Mouse (Mus musculus) fat pad, adult 2 months (tissue): ENCODE data around the gene Pomp.
"Not testable (repeated sequence)": the region's sequence is repeated elsewhere in the genome, so short reads cannot be mapped to it uniquely, and the experiment has no call there.

Source experiments
- DNase-seq: peaks from one replicate; pipeline ENCODE4 v3.0.0-alpha.2; 2011; ENCODE audit warnings: low read depth, low spot score; ENCODE audit errors: extremely low read depth

Gene Pomp

GRCm38 (mm10) chr5:147850194-147850593 is 10.1 kb upstream of the Pomp start:
- no peak for DNase-seq

- no peak for DNase-seq
These were observed 199 bp upstream of the Pomp start for GRCm38 (mm10) chr5:147860076-147860448.

DNA sequence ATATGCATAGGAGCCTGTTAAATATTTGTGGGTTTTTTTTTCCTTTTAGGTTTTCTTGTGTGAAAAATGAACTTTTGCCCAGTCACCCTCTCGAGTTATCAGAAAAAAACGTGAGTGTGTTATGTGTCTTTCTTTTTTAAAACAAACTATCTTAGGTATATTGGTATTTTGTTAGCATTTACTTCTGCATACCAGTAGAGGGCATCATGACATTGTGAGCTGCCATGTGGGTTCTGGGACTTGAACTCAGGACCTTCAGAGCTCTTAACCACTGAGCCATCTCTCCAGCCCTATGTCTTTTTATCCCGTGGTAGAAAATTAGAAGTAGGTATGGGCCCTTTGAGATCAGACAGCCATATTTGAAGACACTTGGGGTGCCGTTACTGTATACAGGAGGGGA is 8.4 kb downstream of the Pomp start:
- no peak for DNase-seq

- no peak for DNase-seq
These were observed 9.3 kb downstream of the Pomp start for GRCm38 (mm10) chr5:147869568-147869967.

GRCm38 (mm10) chr5:147870296-147870695 is 10.0 kb downstream of the Pomp start:
- no peak for DNase-seq

GRCm38 (mm10) chr5:147871091-147871820 is 11.0 kb downstream of the Pomp start:
- DNase-seq, result no peak

GRCm38 (mm10) chr5:147874491-147875065 is 14.3 kb downstream of the Pomp start:
- DNase-seq, result no peak

DNA sequence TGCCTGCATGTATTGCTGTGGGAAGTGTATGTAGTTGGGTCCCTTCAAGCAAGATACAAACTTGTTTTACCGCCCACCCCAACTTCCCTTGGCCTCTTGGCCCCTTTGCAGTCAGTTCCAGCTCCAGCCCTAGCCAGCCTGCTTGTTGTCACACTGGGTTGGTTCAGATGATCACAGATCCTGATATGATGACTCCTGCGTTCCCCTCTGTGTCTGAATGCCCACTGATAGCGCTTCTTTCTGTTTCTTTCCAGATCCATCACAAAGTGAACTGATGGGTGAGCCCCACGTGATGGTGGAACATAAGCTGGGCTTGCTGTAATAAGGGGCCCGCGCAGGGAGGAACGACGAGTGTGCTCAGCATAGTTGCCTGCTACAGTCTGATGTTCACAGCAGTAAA is 14.9 kb downstream of the Pomp start:
- no peak for DNase-seq

DNA sequence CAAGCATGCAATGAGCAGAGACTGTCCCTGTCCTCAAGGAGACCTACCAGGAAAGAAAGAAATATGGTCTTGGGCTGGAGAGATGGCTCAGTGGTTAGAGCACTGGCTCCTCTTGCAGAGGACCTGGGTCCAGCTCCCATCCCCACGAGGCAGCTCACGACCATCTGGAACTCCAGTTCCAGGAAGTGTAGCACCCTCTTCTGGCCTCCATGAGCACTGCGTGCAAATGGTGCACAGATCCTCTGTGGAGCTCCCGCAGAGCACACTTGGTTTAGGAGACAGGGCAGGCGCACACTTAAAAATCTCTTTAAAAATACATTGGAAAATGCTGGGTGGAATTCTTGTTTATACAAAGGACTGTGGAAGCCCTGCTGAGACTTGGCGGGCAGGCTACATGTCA is 17.3 kb downstream of the Pomp start:
- DNase-seq, result no peak

- no peak for DNase-seq
These were observed 19.9 kb downstream of the Pomp start for GRCm38 (mm10) chr5:147879971-147880682.

- DNase-seq, result no peak
These were observed 23.3 kb downstream of the Pomp start for GRCm38 (mm10) chr5:147883581-147883980.

DNA sequence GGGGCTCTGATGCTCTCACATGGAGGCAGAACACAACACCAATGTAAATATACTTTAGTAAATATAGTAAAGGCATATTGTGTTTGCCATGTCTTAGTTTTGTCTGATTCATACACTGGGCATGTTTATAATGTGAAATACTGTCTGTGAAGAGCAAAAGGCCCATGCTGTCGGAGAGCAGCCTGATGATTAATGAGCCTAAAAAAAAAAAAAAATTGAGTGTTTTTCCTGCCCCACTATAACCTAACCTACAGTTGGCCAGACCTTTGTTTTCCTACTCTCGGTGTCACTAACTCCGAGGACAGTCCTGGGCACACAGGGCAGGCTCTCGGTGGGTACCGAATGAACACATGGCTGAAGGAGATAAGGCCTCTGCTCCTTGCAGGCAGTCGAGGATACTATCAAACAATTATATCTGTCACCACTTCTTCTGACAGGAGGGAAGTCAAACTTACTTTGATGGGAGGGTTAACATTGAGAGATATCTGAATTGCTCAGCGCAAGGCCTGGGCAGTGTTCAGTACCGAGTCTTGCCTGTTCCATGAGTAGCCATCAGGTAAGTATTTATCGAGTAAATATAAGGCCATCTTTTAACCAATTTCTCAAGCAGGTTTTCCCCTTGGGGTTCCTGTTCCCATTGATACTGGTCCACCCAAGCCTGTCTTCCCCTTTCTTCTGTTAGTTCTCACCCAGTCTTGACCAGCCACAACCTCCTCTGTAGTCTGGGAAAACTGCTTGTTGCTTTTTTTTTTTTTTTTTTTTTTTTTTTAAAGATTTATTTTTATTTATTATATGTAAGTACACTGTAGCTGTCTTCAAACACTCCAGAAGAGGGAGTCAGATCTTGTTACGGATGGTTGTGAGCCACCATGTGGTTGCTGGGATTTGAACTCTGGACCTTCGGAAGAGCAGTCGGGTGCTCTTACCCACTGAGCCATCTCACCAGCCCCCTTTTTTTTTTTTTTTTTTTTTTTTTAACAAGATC is 28.3 kb downstream of the Pomp start:
- DNase-seq, result no peak

GRCm38 (mm10) chr5:147892735-147893134 is 32.5 kb downstream of the Pomp start:
- no peak for DNase-seq

GRCm38 (mm10) chr5:147893143-147893542 is 32.9 kb downstream of the Pomp start:
- no peak for DNase-seq

DNA sequence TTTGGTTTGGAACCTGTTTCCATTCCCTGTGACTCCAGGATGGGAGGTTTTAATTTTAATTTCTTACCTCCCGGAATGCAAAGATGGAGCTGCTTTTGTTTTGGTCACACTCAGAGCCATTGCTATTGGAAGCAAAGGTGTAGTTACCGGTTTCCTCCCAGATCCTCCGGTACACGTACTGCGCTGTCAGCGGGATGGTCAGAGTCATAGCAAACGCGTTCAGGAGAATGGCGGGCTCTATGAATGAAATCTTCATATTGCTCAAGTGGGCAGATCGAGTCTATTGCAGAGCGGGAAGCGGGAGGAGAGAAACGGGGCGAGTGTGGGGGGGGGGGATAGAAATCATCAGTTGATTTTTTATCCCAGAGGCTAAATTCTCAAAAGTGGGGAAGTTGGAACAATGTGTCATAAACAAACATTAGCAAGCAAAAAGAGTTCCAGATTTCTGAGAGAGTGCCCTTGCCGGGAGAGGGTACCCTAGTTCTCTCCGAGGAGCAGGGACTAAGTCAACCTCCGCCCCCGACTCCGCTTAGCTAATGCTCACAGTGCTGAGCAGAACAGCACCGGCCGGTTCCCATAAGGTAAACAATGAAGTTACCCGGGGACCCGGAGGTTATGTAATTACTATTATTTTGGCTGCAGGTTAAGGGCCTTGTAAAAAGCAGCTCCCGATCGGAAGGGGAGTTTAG is 33.6 kb downstream of the Pomp start:
- DNase-seq, result no peak

- DNase-seq, result no peak
These were observed 34.3 kb downstream of the Pomp start, which contains the start of gene Slc46a3 for GRCm38 (mm10) chr5:147894455-147895076. TSS of gene Slc46a3 (minus strand) at chr5:147894815.

DNA sequence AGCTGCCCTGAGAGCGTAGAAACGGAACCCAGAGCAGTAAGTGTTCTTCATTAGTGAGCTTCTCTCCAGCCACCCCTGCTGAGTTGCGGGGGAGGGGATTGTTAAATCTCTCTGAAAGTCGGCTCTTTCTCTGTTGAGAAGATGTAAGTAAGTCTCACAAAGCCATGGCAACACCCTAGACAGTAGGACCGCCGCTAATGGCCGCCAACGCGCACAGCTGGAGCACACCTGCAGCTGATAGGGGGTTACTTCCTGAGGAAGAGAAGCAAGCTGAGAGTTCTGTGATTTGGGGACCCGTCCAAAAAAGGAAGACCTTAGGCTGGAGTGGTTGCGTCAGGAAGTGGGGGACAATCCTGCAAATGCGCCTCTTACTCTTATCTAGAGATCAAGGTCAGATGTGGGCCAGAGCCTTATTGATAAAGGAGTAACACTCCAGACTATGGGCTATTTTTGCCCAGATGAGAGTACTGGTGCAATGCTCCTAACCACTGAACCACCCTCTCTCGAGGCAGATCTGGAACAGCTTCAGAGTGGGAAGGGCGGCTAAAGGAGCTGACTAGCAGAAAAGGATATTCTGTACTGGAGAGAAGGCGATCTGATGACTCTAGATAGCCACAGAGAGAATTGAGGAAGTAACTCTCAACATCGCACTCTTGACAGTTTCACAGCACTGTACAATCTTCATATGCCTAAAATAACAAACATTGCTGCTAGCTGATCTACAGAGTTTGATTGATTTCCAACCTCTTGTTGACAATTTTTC is 35.4 kb downstream of the Pomp start:
- no peak for DNase-seq

DNA sequence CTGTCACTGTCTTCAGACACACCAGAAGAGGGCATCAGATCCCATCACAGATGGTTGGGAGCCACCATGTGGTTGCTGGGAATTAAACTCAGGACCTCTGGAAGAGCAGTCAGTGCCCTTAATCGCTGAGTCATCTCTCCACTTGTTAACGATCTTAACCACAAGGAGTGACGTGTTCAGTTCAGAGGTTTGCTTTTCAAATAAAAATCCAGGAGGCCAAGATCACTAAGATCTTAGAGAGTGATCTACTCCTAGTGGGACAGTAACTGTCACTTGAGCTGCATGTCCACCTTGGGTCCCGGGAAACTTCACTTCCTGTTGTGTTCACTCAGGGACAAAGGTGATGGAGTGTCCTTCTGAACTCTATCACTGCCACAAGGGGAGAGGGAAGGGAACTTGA is 36.2 kb downstream of the Pomp start:
- not testable (repeated sequence) for DNase-seq

- DNase-seq, result no peak
These were observed 38.0 kb downstream of the Pomp start for GRCm38 (mm10) chr5:147898254-147898653.
